Mouse (Mus musculus): Measurements from ENCODE around the gene Elf2. TPM values are rescaled to one million over a fixed set of nuclear protein-coding genes. Genes with fewer than 3 reads are reported as not detected.

Gene Elf2
- total and polyA plus RNA-seq, 3 experiments = 31.2 to 41.2 (median 32.2) TPM

DNA sequence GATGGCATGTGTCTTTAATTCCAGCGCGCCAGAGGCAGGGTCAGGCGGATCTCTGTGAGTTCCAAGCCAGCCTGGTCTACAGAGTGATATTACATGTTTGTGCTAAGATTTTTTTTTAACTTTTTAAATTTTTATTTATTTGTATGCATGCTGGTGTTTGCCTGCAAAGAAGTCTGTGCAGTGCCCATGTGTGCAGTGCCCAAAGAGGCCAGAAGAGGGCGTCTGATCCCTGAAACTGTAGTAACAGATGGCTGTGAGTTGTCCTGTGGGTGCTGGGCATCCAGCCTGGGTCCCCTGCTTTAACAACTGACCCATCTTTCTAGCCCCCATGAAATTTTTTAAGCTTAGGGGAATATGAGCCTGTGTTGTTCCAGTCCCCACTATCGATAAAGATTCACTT lies 136.0 kb downstream of the Elf2 start:
- peaks cover 0 to 71% of the 10 kb centered on the region in 2 experiments for H3K36me3 ChIP-seq (replicated peaks in 1 of 2; ENCODE audit: control insufficient read depth in 1 of 2, insufficient read depth in 1 of 2, low read length in 1 of 2)
- dilution Hi-C loops (cut with MboI; ENCODE audit: extremely low pct_ligation_motif_present, extremely low pct_unique_long_range_greater_than_20kb, low sequenced_read_pairs) = no loop called here

DNA sequence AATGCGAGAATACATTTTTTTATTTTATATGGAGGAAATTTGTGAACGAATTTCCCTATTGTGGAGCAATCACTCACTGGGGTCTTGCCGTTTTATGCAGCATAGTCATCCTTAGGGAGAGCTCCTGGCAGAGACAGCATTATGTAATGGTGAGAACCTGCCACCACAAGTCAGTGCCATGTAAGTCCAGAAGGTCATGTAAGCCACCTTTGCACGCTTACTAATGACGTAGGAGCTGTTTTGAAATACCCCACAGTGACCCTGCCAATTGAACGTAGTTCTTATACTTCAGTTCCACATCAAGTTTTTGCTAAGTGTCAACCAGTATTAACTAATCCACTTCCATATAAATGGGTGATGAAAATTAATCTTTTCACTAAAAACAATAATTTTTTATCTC lies 136.6 kb downstream of the Elf2 start:
- dilution Hi-C loops (cut with MboI; ENCODE audit: extremely low pct_ligation_motif_present, extremely low pct_unique_long_range_greater_than_20kb, low sequenced_read_pairs) = no loop called here
- no peak for DNase-seq (ENCODE audit: extremely low read depth)
- peaks cover 4 to 76% of the 10 kb centered on the region in 2 experiments for H3K36me3 ChIP-seq (replicated peaks in 1 of 2; ENCODE audit: control insufficient read depth in 1 of 2, insufficient read depth in 1 of 2, low read length in 1 of 2)
- in situ Hi-C loops (cut with MboI; ENCODE audit: low pct_ligation_motif_present, low pct_unique_long_range_greater_than_20kb, low sequenced_read_pairs) = loop anchor here (25.0 kb wide), 1 partner anchor 767 kb away; the partner anchor contains the start of gene Slc7a11
- H3K79me2 ChIP-seq (replicated peaks; ENCODE audit: control insufficient read depth, extremely low read depth, insufficient read depth, poor library complexity, severe bottlenecking) = no peaks in the 10 kb centered on the region
- no peak overlapping the region for H3K4me2 ChIP-seq (ENCODE audit: insufficient read depth, low read depth, poor library complexity, severe bottlenecking)
- H3K9ac ChIP-seq (ENCODE audit: insufficient read depth, low read depth) = no peak overlapping the region
- no peak for TF ChIP-seq BHLHE40 (IDR thresholded peaks at IDR 0.05; ENCODE audit: low read depth, low read length)
- TF ChIP-seq SIN3A (IDR thresholded peaks at IDR 0.05; ENCODE audit: low read length) = no peak
- no peak for TF ChIP-seq USF2 (conservative IDR thresholded peaks at IDR 0.05; ENCODE audit: low read depth, low read length)
- no peak for TF ChIP-seq MEF2A (IDR thresholded peaks at IDR 0.05; ENCODE audit: borderline replicate concordance, low read depth, low read length)
- no peak for TF ChIP-seq ETS1 (conservative IDR thresholded peaks at IDR 0.05; ENCODE audit: low read depth, low read length)
- TF ChIP-seq USF1 (IDR thresholded peaks at IDR 0.05; ENCODE audit: low read depth, low read length) = no peak
- TF ChIP-seq JUN (IDR thresholded peaks at IDR 0.05; ENCODE audit: insufficient read depth, low read depth, low read length) = no peak
- H3K9me3 ChIP-seq (replicated peaks; ENCODE audit: low read length) = peaks cover 6% of the 10 kb centered on the region
- no peak overlapping the region for H3K27ac ChIP-seq (ENCODE audit: insufficient read depth, low read depth)
- H3K4me1 ChIP-seq (ENCODE audit: control insufficient read depth in 1 of 2, insufficient read depth in 2 of 2) = peaks cover 0 to 27% of the 10 kb centered on the region in 2 experiments; a peak in 3 of 4 replicates
- H3K4me3 ChIP-seq (replicated peaks in 1 of 3; ENCODE audit: low read depth in 2 of 3, low read length in 2 of 3, poor library complexity in 1 of 3) = no peak overlapping the region
- H3K27me3 ChIP-seq (replicated peaks) = no peaks in the 10 kb centered on the region

More for the DNA sequence above, 136.0 kb downstream of the Elf2 start:
- Histone ChIP-seq H3K79me2 (replicated peaks; ENCODE audit: control insufficient read depth, extremely low read depth, insufficient read depth, poor library complexity, severe bottlenecking) (no peaks in the 10 kb centered on the region), H3K4me2 (ENCODE audit: insufficient read depth, low read depth, poor library complexity, severe bottlenecking) (no peak overlapping the region), H3K9ac (ENCODE audit: insufficient read depth, low read depth) (no peak overlapping the region), H3K4me3 (replicated peaks in 1 of 3; ENCODE audit: low read depth in 2 of 3, low read length in 2 of 3, poor library complexity in 1 of 3) (no peak overlapping the region), H3K9me3 (replicated peaks; ENCODE audit: low read length) (peaks cover 4% of the 10 kb centered on the region), H3K27me3 (replicated peaks) (no peaks in the 10 kb centered on the region), H3K27ac (ENCODE audit: insufficient read depth, low read depth) (no peak overlapping the region), H3K4me1 (ENCODE audit: control insufficient read depth in 1 of 2, insufficient read depth in 2 of 2) (peaks cover 0 to 23% of the 10 kb centered on the region in 2 experiments; a peak in 3 of 4 replicates)
- in situ Hi-C loops (cut with MboI; ENCODE audit: low pct_ligation_motif_present, low pct_unique_long_range_greater_than_20kb, low sequenced_read_pairs) = loop anchor here (25.0 kb wide), 1 partner anchor 767 kb away; the partner anchor contains the start of gene Slc7a11
- DNase-seq (ENCODE audit: extremely low read depth) = no peak
- TF ChIP-seq CTCF (conservative IDR thresholded peaks at IDR 0.05 in 1 of 2, IDR thresholded peaks at IDR 0.05 in 1 of 2; ENCODE audit: low read depth in 2 of 2, low read length in 2 of 2) (peak; percentile 26 to 31; a peak in 2 of 4 replicates), POLR2A (IDR thresholded peaks at IDR 0.05; ENCODE audit: low read depth, low read length) (no peak)

Other genes starting within 250 kb of the Elf2 start
- 8.7 and 10.2 TPM in 2 replicates for gene Noct, start 116.2 kb downstream of the Elf2 start, total RNA-seq (2012; rRNA removed)
- 13.8 and 14.5 TPM in 2 replicates for gene Noct, start 116.2 kb downstream of the Elf2 start, total RNA-seq (2014; rRNA removed)
- 9.9 and 12.0 TPM in 2 replicates for gene Noct, start 116.2 kb downstream of the Elf2 start, polyA plus RNA-seq (2012; ENCODE audit: insufficient read length, low read depth)
- not detected in 2 replicates for gene Mgarp, start 56.1 kb upstream of the Elf2 start, total RNA-seq (2012; rRNA removed)
- gene Mgarp, start 56.1 kb upstream of the Elf2 start, total RNA-seq (2014; rRNA removed) = not detected in 2 replicates
- gene Mgarp, start 56.1 kb upstream of the Elf2 start, polyA plus RNA-seq (2012; ENCODE audit: insufficient read length, low read depth) = 0.23 TPM in 1 of 2 replicates, not detected in the other
- 213 and 233 TPM in 2 replicates for gene Ndufc1, start 68.3 kb upstream of the Elf2 start, total RNA-seq (2012; rRNA removed)
- 206 and 234 TPM in 2 replicates for gene Ndufc1, start 68.3 kb upstream of the Elf2 start, total RNA-seq (2014; rRNA removed)
- gene Ndufc1, start 68.3 kb upstream of the Elf2 start, polyA plus RNA-seq (2012; ENCODE audit: insufficient read length, low read depth) = 109 and 159 TPM in 2 replicates
- gene Naa15, start 74.5 kb upstream of the Elf2 start, total RNA-seq (2012; rRNA removed) = 27.6 and 34.1 TPM in 2 replicates
- 59.0 and 59.9 TPM in 2 replicates for gene Naa15, start 74.5 kb upstream of the Elf2 start, total RNA-seq (2014; rRNA removed)
- 85.8 and 95.3 TPM in 2 replicates for gene Naa15, start 74.5 kb upstream of the Elf2 start, polyA plus RNA-seq (2012; ENCODE audit: insufficient read length, low read depth)
- gene Rab33b, start 143.3 kb upstream of the Elf2 start, total RNA-seq (2012; rRNA removed) = 4.8 and 6.0 TPM in 2 replicates
- 9.3 and 9.9 TPM in 2 replicates for gene Rab33b, start 143.3 kb upstream of the Elf2 start, total RNA-seq (2014; rRNA removed)
- gene Rab33b, start 143.3 kb upstream of the Elf2 start, polyA plus RNA-seq (2012; ENCODE audit: insufficient read length, low read depth) = 7.0 and 7.1 TPM in 2 replicates
- 21.7 and 23.6 TPM in 2 replicates for gene Setd7, start 220.2 kb upstream of the Elf2 start, total RNA-seq (2012; rRNA removed)
- 16.2 and 16.6 TPM in 2 replicates for gene Setd7, start 220.2 kb upstream of the Elf2 start, total RNA-seq (2014; rRNA removed)
- 28.9 and 34.3 TPM in 2 replicates for gene Setd7, start 220.2 kb upstream of the Elf2 start, polyA plus RNA-seq (2012; ENCODE audit: insufficient read length, low read depth)